Comparison of ENCODE assay signal across 6 mouse cellular contexts in the genomic region with DNA sequence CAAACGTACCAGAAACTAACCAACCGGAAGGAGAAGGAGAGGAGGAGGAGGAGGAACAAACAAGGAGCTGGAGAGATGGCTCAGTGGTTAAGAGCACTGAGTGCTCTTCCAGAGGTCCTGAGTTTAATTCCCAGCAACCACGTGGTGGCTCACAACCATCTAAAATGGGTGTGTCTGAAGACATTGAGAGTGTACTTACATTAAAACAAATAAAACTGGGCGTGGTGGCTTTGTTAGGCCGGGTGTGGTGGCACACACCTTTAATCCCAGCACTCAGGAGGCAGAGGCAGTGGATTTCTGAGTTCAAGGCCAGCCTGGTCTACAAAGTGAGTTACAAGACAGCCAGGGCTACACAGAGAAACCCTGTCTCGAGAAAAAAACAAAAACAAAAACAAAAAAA. TPM values are rescaled to one million over a fixed set of nuclear protein-coding genes. Genes with fewer than 3 reads are reported as not detected.
DNase-seq lines count a peak whose midpoint lies in the region; ATAC-seq and TF ChIP-seq lines count a peak whose summit lies in the region.
"Not testable (repeated sequence)": the region's sequence is repeated elsewhere in the genome, so short reads cannot be mapped to it uniquely, and the experiment has no call there.

No protein-coding gene starts in this region.

- not testable (repeated sequence) for TF ChIP-seq POLR2A in ES-Bruce4 (IDR thresholded peaks at IDR 0.05; ENCODE audit: insufficient read depth, low read length); bone marrow macrophage, adult 2 months (IDR thresholded peaks at IDR 0.05; ENCODE audit: borderline replicate concordance, low read depth, low read length)

- H3K9me3 ChIP-seq in ES-Bruce4 (replicated peaks; ENCODE audit: control insufficient read depth, insufficient read depth, low read length, poor library complexity, severe bottlenecking); ES-E14 (ENCODE audit: control insufficient read depth, insufficient read depth, low read depth, low read length); intestine, postnatal 0 days (ENCODE audit: control insufficient read depth): not testable (repeated sequence)

- TF ChIP-seq EP300 in ES-Bruce4 (IDR thresholded peaks at IDR 0.05; ENCODE audit: insufficient read depth, low read depth, low read length): 0 out of 2 replicates have a peak, but pooled peaks have one; percentile 15

- not testable (repeated sequence) for H3K4me1 ChIP-seq in ES-Bruce4 (ENCODE audit: control insufficient read depth, insufficient read depth, low read length); intestine, postnatal 0 days (replicated peaks; ENCODE audit: control insufficient read depth, insufficient read depth, low read length)
- peaks cover 6 to 18% of the 10 kb centered on the region in 2 experiments for H3K4me1 ChIP-seq in ES-E14 (ENCODE audit: control insufficient read depth in 2 of 2, insufficient read depth in 2 of 2, low read length in 2 of 2, poor library complexity in 1 of 2)
- peaks cover 20% of the 10 kb centered on the region for H3K4me1 ChIP-seq in bone marrow macrophage, adult 2 months (ENCODE audit: control insufficient read depth, insufficient read depth, low read length)

- ATAC-seq in intestine, postnatal 0 days: not testable (repeated sequence)

- not testable (repeated sequence) for H3K36me3 ChIP-seq in ES-Bruce4 (ENCODE audit: control insufficient read depth, insufficient read depth, low read length, poor library complexity, severe bottlenecking); ES-E14 (ENCODE audit: control insufficient read depth, insufficient read depth, low read length, poor library complexity, severe bottlenecking); intestine, postnatal 0 days (ENCODE audit: control insufficient read depth, insufficient read depth); macrophage (ENCODE audit: inconsistent target)

- H3K4me3 ChIP-seq in ES-Bruce4 (ENCODE audit: low read depth, low read length); ES-E14 (ENCODE audit: insufficient read depth in 1 of 2, low read depth in 1 of 2, low read length in 2 of 2, poor library complexity in 1 of 2, severe bottlenecking in 1 of 2); bone marrow macrophage, adult 2 months (ENCODE audit: insufficient read depth, low read length); intestine, postnatal 0 days (ENCODE audit: low read depth, low read length); macrophage (ENCODE audit: inconsistent target): not testable (repeated sequence)

- not testable (repeated sequence) for DNase-seq in ES-E14 (ENCODE audit: low read depth, low spot score)
- peak; percentile 80 for DNase-seq in R1 (ENCODE audit: low read depth, low spot score)

- H3K79me2 ChIP-seq in macrophage (ENCODE audit: inconsistent target): not testable (repeated sequence)

- H3K27ac ChIP-seq in ES-Bruce4 (ENCODE audit: insufficient read depth, low read length) (peak overlapping the region; percentile 63), ES-E14 (ENCODE audit: insufficient read depth, low read depth, low read length, poor library complexity, severe bottlenecking) (peak overlapping the region; percentile 57; the same call in 1 of the 2 replicates), macrophage (peak overlapping the region; percentile 61)
- H3K27ac ChIP-seq in bone marrow macrophage, adult 2 months (ENCODE audit: insufficient read depth, low read depth, low read length): peak overlapping the region; percentile 86
- peak overlapping the region; percentile 83 for H3K27ac ChIP-seq in intestine, postnatal 0 days (ENCODE audit: low read depth, low read length)

- in situ Hi-C loops in ES-E14 (cut with MboI; ENCODE audit: low sequenced_read_pairs in 2 of 2, unreplicated experiment in 2 of 2): not testable (repeated sequence)

- not testable (repeated sequence) for H3K9ac ChIP-seq in ES-Bruce4 (ENCODE audit: low read depth, poor library complexity, severe bottlenecking); ES-E14 (ENCODE audit: insufficient read depth, low read depth, low read length, poor library complexity, severe bottlenecking); intestine, postnatal 0 days (ENCODE audit: low read depth, low read length)

- not testable (repeated sequence) for TF ChIP-seq CTCF in ES-Bruce4 (IDR thresholded peaks at IDR 0.05; ENCODE audit: low read depth, low read length); bone marrow macrophage, adult 2 months (IDR thresholded peaks at IDR 0.05; ENCODE audit: low read depth, low read length); intestine, postnatal 0 days (IDR thresholded peaks at IDR 0.05; ENCODE audit: low read depth)

- H3K4me2 ChIP-seq in intestine, postnatal 0 days (replicated peaks; ENCODE audit: low read depth): not testable (repeated sequence)

- WGBS in intestine, postnatal 0 days: 41% methylated on average over 6 of the region's 6 CpGs
- 82% methylated on average over 6 of the region's 6 CpGs for WGBS in macrophage (ENCODE audit: missing documents)

- H3K27me3 ChIP-seq in ES-Bruce4 (ENCODE audit: control insufficient read depth, insufficient read depth, low read length, poor library complexity, severe bottlenecking); intestine, postnatal 0 days (replicated peaks; ENCODE audit: control insufficient read depth, insufficient read depth, low read length): not testable (repeated sequence)

RNA-seq across cellular contexts. Expression of a gene that starts 3.7 kb away (rescaled TPM):
- 45.7 and 53.3 TPM in 2 replicates for polyA plus RNA-seq in ES-Bruce4 (2011; ENCODE audit: insufficient read depth, insufficient read length, low read depth, missing spikeins)
- 106 and 148 TPM in 2 replicates for total RNA-seq in ES-E14 (2012; rRNA removed)
- 48.4 and 54.5 TPM in 2 replicates for polyA plus RNA-seq in bone marrow macrophage, adult 2 months (2012; ENCODE audit: insufficient read depth, insufficient read length, missing spikeins)
- 57.3 and 58.3 TPM in 2 replicates for polyA plus RNA-seq in intestine, postnatal 0 days (2015; fragmentation: Nextera tagmentation; extraction: Ambion mirVana)
- 10 to 100 TPM in 16 of 26 experiments, 1 to 10 TPM in 10; 3.9 to 43.9 (median 12.5) TPM for total RNA-seq in macrophage (2018; cell fraction: chromatin; rRNA removed)
- total RNA-seq in macrophage (2018; cell fraction: cytosol; rRNA removed): 100 to 1,000 TPM in 2 of 26 experiments, 10 to 100 TPM in 24; 55.4 to 108 (median 75.6) TPM
- 100 to 1,000 TPM in 3 of 26 experiments, 10 to 100 TPM in 23; 18.6 to 129 (median 50.8) TPM for total RNA-seq in macrophage (2018; cell fraction: nucleus; rRNA removed)
- 58.8 to 145 TPM (median 96.5 TPM) in 3 replicates for polyA plus RNA-seq in macrophage (2018)

RNA-seq across cellular contexts. Expression of a gene that starts 6.7 kb away (rescaled TPM):
- polyA plus RNA-seq in ES-Bruce4 (2011; ENCODE audit: insufficient read depth, insufficient read length, low read depth, missing spikeins): 41.1 TPM in 2 replicates
- 36.0 and 44.6 TPM in 2 replicates for total RNA-seq in ES-E14 (2012; rRNA removed)
- 63.7 and 74.4 TPM in 2 replicates for polyA plus RNA-seq in bone marrow macrophage, adult 2 months (2012; ENCODE audit: insufficient read depth, insufficient read length, missing spikeins)
- polyA plus RNA-seq in intestine, postnatal 0 days (2015; fragmentation: Nextera tagmentation; extraction: Ambion mirVana): 491 and 524 TPM in 2 replicates
- 10 to 100 TPM in 22 of 26 experiments, 1 to 10 TPM in 4; 5.9 to 35.9 (median 25.6) TPM for total RNA-seq in macrophage (2018; cell fraction: chromatin; rRNA removed)
- 100 to 1,000 TPM in 12 of 26 experiments, 10 to 100 TPM in 14; 65.6 to 156 (median 95.6) TPM for total RNA-seq in macrophage (2018; cell fraction: cytosol; rRNA removed)
- total RNA-seq in macrophage (2018; cell fraction: nucleus; rRNA removed): 100 to 1,000 TPM in 13 of 26 experiments, 10 to 100 TPM in 13; 24.4 to 132 (median 99.7) TPM
- polyA plus RNA-seq in macrophage (2018): 100 to 183 TPM (median 148 TPM) in 3 replicates

RNA-seq across cellular contexts. Expression of a gene that starts 6.8 kb away (rescaled TPM):
- 6.5 and 7.3 TPM in 2 replicates for polyA plus RNA-seq in ES-Bruce4 (2011; ENCODE audit: insufficient read depth, insufficient read length, low read depth, missing spikeins)
- total RNA-seq in ES-E14 (2012; rRNA removed): 37.3 and 47.1 TPM in 2 replicates
- polyA plus RNA-seq in bone marrow macrophage, adult 2 months (2012; ENCODE audit: insufficient read depth, insufficient read length, missing spikeins): 4.9 and 6.7 TPM in 2 replicates
- polyA plus RNA-seq in intestine, postnatal 0 days (2015; fragmentation: Nextera tagmentation; extraction: Ambion mirVana): 25.7 and 30.0 TPM in 2 replicates
- total RNA-seq in macrophage (2018; cell fraction: chromatin; rRNA removed): 10 to 100 TPM in 21 of 26 experiments, 1 to 10 TPM in 5; 4.2 to 45.1 (median 18.8) TPM
- total RNA-seq in macrophage (2018; cell fraction: cytosol; rRNA removed): 10 to 100 TPM in 17 of 26 experiments, 1 to 10 TPM in 9; 5.9 to 20.7 (median 12.2) TPM
- 10 to 100 TPM; 10.3 to 44.3 (median 21.3) TPM for total RNA-seq in macrophage (2018; cell fraction: nucleus; rRNA removed)
- polyA plus RNA-seq in macrophage (2018): 6.0 to 12.5 TPM (median 9.7 TPM) in 3 replicates
